Mouse (Mus musculus) CD8-positive naive resting alpha-beta T cell, adult 2 months (primary cell): Measurements from ENCODE around the gene Entpd3.

Experiments used
- DNase-seq, 2 experiments: peaks; one replicate each; pipeline ENCODE4 v3.0.0; 2022; ENCODE audit warnings: low read depth in 2 of 2, low spot score in 2 of 2

Entpd3 gene

GRCm38 (mm10) chr9:120578701-120579100, 39.1 kb downstream of the Entpd3 start:
- DNase-seq = no peak

- no peak for DNase-seq
Measured at GRCm38 (mm10) chr9:120579808-120580207, 40.2 kb downstream of the Entpd3 start.

GRCm38 (mm10) chr9:120581941-120582618, 42.5 kb downstream of the Entpd3 start:
- DNase-seq = peak in 1 of 2 experiments; percentile 33

GRCm38 (mm10) chr9:120582619-120583308, 43.1 kb downstream of the Entpd3 start:
- DNase-seq = peak; percentile 85 to 88

GRCm38 (mm10) chr9:120583314-120583713, 43.7 kb downstream of the Entpd3 start:
- no peak for DNase-seq

GRCm38 (mm10) chr9:120586546-120586945, 46.9 kb downstream of the Entpd3 start:
- DNase-seq = peak; percentile 75 to 84

GRCm38 (mm10) chr9:120591490-120591889, 51.9 kb downstream of the Entpd3 start:
- DNase-seq = peak; percentile 67 to 79

GRCm38 (mm10) chr9:120593383-120594101, 53.9 kb downstream of the Entpd3 start:
- DNase-seq = no peak

- DNase-seq = no peak
Measured at GRCm38 (mm10) chr9:120594839-120595238, 55.2 kb downstream of the Entpd3 start.

GRCm38 (mm10) chr9:120595306-120595705, 55.7 kb downstream of the Entpd3 start:
- no peak for DNase-seq

GRCm38 (mm10) chr9:120601488-120602171, 62.0 kb downstream of the Entpd3 start:
- peak; percentile 45 to 50 for DNase-seq

GRCm38 (mm10) chr9:120602172-120602838, 62.7 kb downstream of the Entpd3 start:
- DNase-seq = no peak

GRCm38 (mm10) chr9:120602839-120603511, 63.4 kb downstream of the Entpd3 start:
- DNase-seq = peak; percentile 59 to 67

GRCm38 (mm10) chr9:120603512-120603908, 63.9 kb downstream of the Entpd3 start:
- DNase-seq = no peak

- DNase-seq = no peak
Measured at GRCm38 (mm10) chr9:120603956-120604355, 64.3 kb downstream of the Entpd3 start.

- no peak for DNase-seq
Measured at GRCm38 (mm10) chr9:120611055-120611454, 71.4 kb downstream of the Entpd3 start.

- DNase-seq = no peak
Measured at GRCm38 (mm10) chr9:120614059-120614458, 74.4 kb downstream of the Entpd3 start.
